ENCODE assay signal across 9 mouse cellular contexts in genomic region chr15:83779855-83780740, GRCm38 (mm10). TPM values are rescaled to one million over a fixed set of nuclear protein-coding genes. Genes with fewer than 3 reads are reported as not detected.
DNase-seq lines count a peak whose midpoint lies in the region; ATAC-seq lines count a peak whose summit lies in the region.
"Had no signal": no experiment of that assay in that cellular context is flagged by ENCODE, and none has a peak within 500 bp of the region (broad histone marks: within the 10 kb centered on the region; RNA-seq: fewer than 3 reads in every experiment).

No protein-coding gene starts in this region.

- no peaks in the 10 kb centered on the region for H3K9me3 ChIP-seq in liver, embryonic 11.5 days (ENCODE audit: control insufficient read depth, low read length)
- no peaks in the 10 kb centered on the region for H3K9me3 ChIP-seq in forebrain, embryonic 12.5 days
- H3K9me3 ChIP-seq in limb, embryonic 13.5 days, result no peaks in the 10 kb centered on the region

- 5% methylated on average over 39 of the region's 92 CpGs for WGBS in liver, embryonic 11.5 days
- 3% methylated on average over 41 of the region's 92 CpGs for WGBS in forebrain, embryonic 12.5 days
- WGBS in limb, embryonic 13.5 days, result 2% methylated on average over 52 of the region's 92 CpGs

- H3K4me1 ChIP-seq in liver, embryonic 11.5 days (replicated peaks; ENCODE audit: control insufficient read depth, insufficient read depth, low read length), result no peaks in the 10 kb centered on the region
- H3K4me1 ChIP-seq in forebrain, embryonic 12.5 days, result peaks cover 31% of the 10 kb centered on the region
- peaks cover 13% of the 10 kb centered on the region; the same call in 1 of the 2 replicates for H3K4me1 ChIP-seq in limb, embryonic 13.5 days

- H3K27ac ChIP-seq in liver, embryonic 11.5 days (ENCODE audit: low read depth, low read length), result no peak overlapping the region
- peak overlapping the region; percentile 60; the same call in 1 of the 2 replicates for H3K27ac ChIP-seq in forebrain, embryonic 12.5 days
- no peak overlapping the region for H3K27ac ChIP-seq in limb, embryonic 13.5 days
- H3K27ac ChIP-seq: macrophage had no signal

- DNase-seq in liver, embryonic 11.5 days (ENCODE audit: low spot score), result no peak
- no peak for DNase-seq in liver
- peak; percentile 43 for DNase-seq in retina, embryonic 14.5 days (ENCODE audit: low spot score)
- no peak for DNase-seq in urinary bladder, postnatal 10 days (ENCODE audit: low spot score)
- no peak for DNase-seq in Muller cell, postnatal 12 days (ENCODE audit: inconsistent ontology term)
- no peak for DNase-seq in adrenal gland, adult (ENCODE audit: inconsistent age in 2 of 2, low spot score in 1 of 2)

- peak overlapping the region; percentile 48 for H3K4me3 ChIP-seq in liver, embryonic 11.5 days (ENCODE audit: low read depth, low read length)
- peak overlapping the region; percentile 79 for H3K4me3 ChIP-seq in forebrain, embryonic 12.5 days (replicated peaks)
- peak overlapping the region; percentile 64 for H3K4me3 ChIP-seq in limb, embryonic 13.5 days

- ATAC-seq in liver, embryonic 11.5 days (replicated peaks; ENCODE audit: low FRiP score), result no peak
- ATAC-seq in forebrain, embryonic 12.5 days (ENCODE audit: low FRiP score), result peak; percentile 34
- ATAC-seq in limb, embryonic 13.5 days (ENCODE audit: low FRiP score, low read depth), result peak; percentile 62

- H3K9ac ChIP-seq in liver, embryonic 11.5 days (ENCODE audit: low read depth, low read length), result no peak overlapping the region
- H3K9ac ChIP-seq in forebrain, embryonic 12.5 days, result peak overlapping the region; percentile 85
- peak overlapping the region; percentile 73 for H3K9ac ChIP-seq in limb, embryonic 13.5 days

- H3K4me2 ChIP-seq in liver, embryonic 11.5 days, result peak overlapping the region; percentile 57
- H3K4me2 ChIP-seq in forebrain, embryonic 12.5 days, result peak overlapping the region; percentile 89
- peak overlapping the region; percentile 94 for H3K4me2 ChIP-seq in limb, embryonic 13.5 days (replicated peaks)

- H3K36me3 ChIP-seq in liver, embryonic 11.5 days (ENCODE audit: control insufficient read depth, insufficient read depth, low read length), result no peaks in the 10 kb centered on the region
- no peaks in the 10 kb centered on the region for H3K36me3 ChIP-seq in forebrain, embryonic 12.5 days (replicated peaks)
- H3K36me3 ChIP-seq in limb, embryonic 13.5 days, result no peaks in the 10 kb centered on the region

- peaks cover 57% of the 10 kb centered on the region for H3K27me3 ChIP-seq in liver, embryonic 11.5 days (replicated peaks; ENCODE audit: control insufficient read depth, insufficient read depth, low read length)
- H3K27me3 ChIP-seq in forebrain, embryonic 12.5 days, result peaks cover 38% of the 10 kb centered on the region
- H3K27me3 ChIP-seq in limb, embryonic 13.5 days, result peaks cover 68% of the 10 kb centered on the region

RNA-seq across cellular contexts. Expression of gene Mpped1, which starts 0.8 kb away (rescaled TPM):
- 0.18 and 0.29 TPM in 2 replicates for polyA plus RNA-seq in liver, embryonic 11.5 days (2014; fragmentation: Nextera tagmentation; extraction: Ambion mirVana)
- 30.6 and 41.1 TPM in 2 replicates for polyA plus RNA-seq in forebrain, embryonic 12.5 days (2016; fragmentation: Nextera tagmentation; extraction: Ambion mirVana)
- polyA plus RNA-seq in limb, embryonic 13.5 days (2015; fragmentation: Nextera tagmentation; extraction: Ambion mirVana), result 8.0 and 9.3 TPM in 2 replicates
- polyA plus RNA-seq: macrophage had no signal

RNA-seq across cellular contexts. Expression of gene Scube1, which starts 55.3 kb away (rescaled TPM):
- polyA plus RNA-seq in liver, embryonic 11.5 days (2014; fragmentation: Nextera tagmentation; extraction: Ambion mirVana), result 2.5 and 4.0 TPM in 2 replicates
- polyA plus RNA-seq in forebrain, embryonic 12.5 days (2016; fragmentation: Nextera tagmentation; extraction: Ambion mirVana), result 17.9 and 20.4 TPM in 2 replicates
- 18.5 and 22.0 TPM in 2 replicates for polyA plus RNA-seq in limb, embryonic 13.5 days (2015; fragmentation: Nextera tagmentation; extraction: Ambion mirVana)
- polyA plus RNA-seq: macrophage had no signal
